Mouse (Mus musculus) bone marrow, adult 2 months (tissue): ENCODE measurements around the gene Prdx5.

Experiments
- CTCF ChIP-seq: fragments of 200-500 bp; IDR thresholded peaks from 2 replicates; pipeline ENCODE4 v1.5.1; 2011; ENCODE audit warnings: low read length, control low read depth; ENCODE audit not compliant: control insufficient read depth, insufficient read depth
- POLR2A ChIP-seq: fragments of 200-500 bp; IDR thresholded peaks from 2 replicates; pipeline ENCODE4 v1.6.1; 2011; ENCODE audit warnings: low read depth, mild to moderate bottlenecking, control low read depth, low read length, borderline replicate concordance; ENCODE audit not compliant: control insufficient read depth

GRCm38 (mm10) chr19:6857391-6858005 lies 52.4 kb downstream of the Prdx5 start:
- TF ChIP-seq CTCF = no peak
- TF ChIP-seq POLR2A = no peak
